Mouse (Mus musculus) G1E (cell line): Measurements from ENCODE around the gene Fcgrt.

Experiments
- CTCF ChIP-seq: IDR thresholded peaks from 2 replicates; pipeline ENCODE4 v1.5.1; 2012; ENCODE audit warnings: low read depth, low read length, inconsistent platforms, mixed read lengths
- TAL1 ChIP-seq: conservative IDR thresholded peaks from 2 replicates; pipeline ENCODE4 v1.6.1; 2012; ENCODE audit warnings: low read depth, low read length, inconsistent platforms, mixed read lengths

- TF ChIP-seq CTCF (no peak), TAL1 (peak; percentile 93)
These were observed 33.7 kb upstream of the Fcgrt start for GRCm38 (mm10) chr7:45137171-45138006.
